Mouse (Mus musculus): ENCODE results near the gene Cpxm2. TPM values are rescaled to one million over a fixed set of nuclear protein-coding genes. Genes with fewer than 3 reads are reported as not detected.

Gene Cpxm2
- polyA plus RNA-seq, 2 experiments, result 0.04 TPM; not detected in 1

DNA sequence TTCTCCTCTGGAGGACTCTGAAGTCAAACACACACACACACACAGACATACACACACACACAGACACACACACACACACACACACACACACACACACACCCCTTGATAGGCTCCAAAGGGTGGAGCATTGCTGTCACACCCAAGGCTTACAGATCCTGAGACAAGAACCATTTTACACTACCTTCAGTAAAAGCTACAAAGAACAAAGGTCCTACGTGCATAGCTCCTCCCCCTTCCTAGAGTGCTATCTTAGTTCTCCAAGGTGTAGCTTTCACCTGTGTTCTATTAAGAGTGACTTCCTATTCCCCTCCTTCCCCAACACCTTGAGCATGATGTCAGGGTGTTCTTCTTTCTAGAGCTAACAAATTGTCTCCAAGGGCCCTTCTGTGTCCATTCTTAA, 78.7 kb downstream of the Cpxm2 start:
- Histone ChIP-seq H3K4me3 (ENCODE audit: insufficient read depth in 1 of 2, low read depth in 2 of 2, low read length in 2 of 2) (no peak overlapping the region), H3K27me3 (ENCODE audit: control insufficient read depth, insufficient read depth, low read length) (no peaks in the 10 kb centered on the region), H3K9me3 (ENCODE audit: control insufficient read depth, low read length) (no peaks in the 10 kb centered on the region), H3K36me3 (replicated peaks; ENCODE audit: control insufficient read depth, insufficient read depth, low read depth) (no peaks in the 10 kb centered on the region), H3K27ac (no peak overlapping the region), H3K9ac (replicated peaks) (no peak overlapping the region), H3K4me1 (replicated peaks; ENCODE audit: control insufficient read depth in 2 of 2, insufficient read depth in 2 of 2, low read length in 1 of 2) (no peaks in the 10 kb centered on the region), H3K4me2 (ENCODE audit: low read depth) (no peak overlapping the region)
- DNase-seq (ENCODE audit: low read depth in 3 of 3, low spot score in 3 of 3) (no peak), ATAC-seq (ENCODE audit: insufficient read depth) (no peak)
- 56% methylated on average over 1 of the region's 1 CpGs for WGBS (ENCODE audit: insufficient replicate concordance)
- TF ChIP-seq EP300 (IDR thresholded peaks at IDR 0.05; ENCODE audit: low read depth) (no peak), CTCF (IDR thresholded peaks at IDR 0.05; ENCODE audit: low read depth) (no peak)

DNA sequence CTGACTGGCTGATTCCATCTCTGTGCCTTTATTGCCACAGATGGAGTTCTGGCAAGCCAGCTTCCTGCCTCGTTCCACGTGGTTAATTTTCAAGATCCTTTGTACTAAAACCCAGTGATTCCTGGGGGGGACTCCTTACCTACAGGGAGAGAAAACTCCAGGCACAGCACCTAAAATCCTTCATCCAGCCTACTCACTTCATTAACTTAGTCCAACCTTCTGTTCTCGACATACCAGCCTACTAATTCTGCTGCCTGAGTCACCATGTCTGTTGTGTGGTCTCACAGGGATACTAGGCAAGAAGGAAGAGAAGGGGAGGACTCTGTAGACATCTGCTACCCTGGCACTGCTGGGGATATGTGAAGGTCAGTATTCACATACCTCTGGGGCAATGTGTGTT, 80.0 kb downstream of the Cpxm2 start:
- Histone ChIP-seq H3K9me3 (ENCODE audit: control insufficient read depth, low read length) (no peaks in the 10 kb centered on the region), H3K9ac (replicated peaks) (no peak overlapping the region), H3K36me3 (replicated peaks; ENCODE audit: control insufficient read depth, insufficient read depth, low read depth) (no peaks in the 10 kb centered on the region), H3K4me1 (replicated peaks; ENCODE audit: control insufficient read depth in 2 of 2, insufficient read depth in 2 of 2, low read length in 1 of 2) (no peaks in the 10 kb centered on the region), H3K4me2 (ENCODE audit: low read depth) (no peak overlapping the region), H3K4me3 (ENCODE audit: insufficient read depth in 1 of 2, low read depth in 2 of 2, low read length in 2 of 2) (no peak overlapping the region), H3K27me3 (ENCODE audit: control insufficient read depth, insufficient read depth, low read length) (no peaks in the 10 kb centered on the region), H3K27ac (no peak overlapping the region)
- TF ChIP-seq CTCF (IDR thresholded peaks at IDR 0.05; ENCODE audit: low read depth), result no peak
- no peak for TF ChIP-seq EP300 (IDR thresholded peaks at IDR 0.05; ENCODE audit: low read depth)
- ATAC-seq (ENCODE audit: insufficient read depth) (no peak), DNase-seq (ENCODE audit: low read depth in 3 of 3, low spot score in 3 of 3) (no peak)
- WGBS (ENCODE audit: insufficient replicate concordance), result 50% methylated on average over 3 of the region's 3 CpGs

DNA sequence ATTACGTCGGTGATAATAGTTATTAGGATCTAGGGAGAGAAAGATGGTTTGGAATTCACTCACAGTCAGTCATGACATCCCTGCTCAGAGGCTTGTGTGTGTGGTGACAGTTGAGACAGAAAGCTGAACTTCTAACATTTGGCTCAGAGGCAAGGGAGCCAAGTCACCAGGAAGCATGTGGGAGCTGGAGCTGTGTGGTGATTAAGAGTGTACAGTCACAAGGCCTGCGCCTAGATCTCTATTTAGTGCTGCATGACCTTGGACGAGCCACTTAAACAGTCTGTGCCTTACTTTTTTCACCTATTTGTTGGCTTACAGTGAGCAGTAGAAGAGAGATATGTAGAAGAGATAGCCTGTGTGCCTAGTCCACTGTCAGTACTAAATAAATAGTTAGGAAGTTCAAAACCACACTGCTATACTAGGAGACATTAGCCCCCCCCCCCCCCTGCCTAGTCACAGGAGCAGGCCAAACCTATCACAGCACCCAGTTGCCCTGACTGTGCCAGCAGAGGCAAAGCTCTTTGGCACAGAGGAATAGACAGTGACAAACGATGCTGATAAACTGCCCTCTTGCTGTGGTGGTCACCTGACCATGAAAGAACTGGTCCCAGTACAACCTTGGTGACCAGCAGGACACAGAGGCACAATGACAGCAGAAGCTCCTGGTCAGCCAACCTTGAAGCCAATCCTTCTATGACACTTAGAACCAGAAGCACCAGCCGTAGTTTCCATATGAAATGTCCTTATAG, 83.5 kb downstream of the Cpxm2 start:
- Histone ChIP-seq H3K9me3 (ENCODE audit: control insufficient read depth, low read length) (no peaks in the 10 kb centered on the region), H3K4me1 (replicated peaks; ENCODE audit: control insufficient read depth in 2 of 2, insufficient read depth in 2 of 2, low read length in 1 of 2) (no peaks in the 10 kb centered on the region), H3K9ac (replicated peaks) (no peak overlapping the region), H3K27me3 (ENCODE audit: control insufficient read depth, insufficient read depth, low read length) (no peaks in the 10 kb centered on the region), H3K27ac (no peak overlapping the region), H3K36me3 (replicated peaks; ENCODE audit: control insufficient read depth, insufficient read depth, low read depth) (no peaks in the 10 kb centered on the region), H3K4me2 (ENCODE audit: low read depth) (no peak overlapping the region), H3K4me3 (ENCODE audit: insufficient read depth in 1 of 2, low read depth in 2 of 2, low read length in 2 of 2) (no peak overlapping the region)
- 61% methylated on average over 6 of the region's 6 CpGs for WGBS (ENCODE audit: insufficient replicate concordance)
- no peak for TF ChIP-seq CTCF (IDR thresholded peaks at IDR 0.05; ENCODE audit: low read depth)
- TF ChIP-seq EP300 (IDR thresholded peaks at IDR 0.05; ENCODE audit: low read depth), result no peak
- DNase-seq (ENCODE audit: low read depth in 3 of 3, low spot score in 3 of 3) (no peak), ATAC-seq (ENCODE audit: insufficient read depth) (no peak)

DNA sequence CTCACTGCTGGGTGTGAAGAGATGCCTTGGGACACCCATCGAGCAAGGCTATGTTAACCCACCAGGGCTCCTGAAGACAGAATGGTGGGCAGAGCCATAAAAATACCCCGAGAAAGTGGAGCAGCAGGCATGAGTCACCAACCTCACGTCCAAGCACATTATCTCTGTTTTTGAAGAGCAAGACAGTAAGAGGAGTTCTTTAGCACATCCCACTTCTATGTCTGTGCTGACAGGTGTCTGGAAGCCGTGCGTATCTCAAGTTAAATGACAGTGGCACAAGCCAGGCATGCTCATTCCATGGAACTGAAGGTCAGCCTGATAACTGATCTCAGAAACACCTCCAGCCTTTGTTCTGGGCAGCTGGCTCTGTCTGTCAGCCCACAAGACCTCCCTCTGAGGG, 86.6 kb downstream of the Cpxm2 start:
- Histone ChIP-seq H3K4me3 (ENCODE audit: insufficient read depth in 1 of 2, low read depth in 2 of 2, low read length in 2 of 2) (no peak overlapping the region), H3K36me3 (replicated peaks; ENCODE audit: control insufficient read depth, insufficient read depth, low read depth) (no peaks in the 10 kb centered on the region), H3K27me3 (ENCODE audit: control insufficient read depth, insufficient read depth, low read length) (no peaks in the 10 kb centered on the region), H3K4me1 (replicated peaks; ENCODE audit: control insufficient read depth in 2 of 2, insufficient read depth in 2 of 2, low read length in 1 of 2) (no peaks in the 10 kb centered on the region), H3K9me3 (ENCODE audit: control insufficient read depth, low read length) (no peaks in the 10 kb centered on the region), H3K9ac (replicated peaks) (no peak overlapping the region), H3K4me2 (ENCODE audit: low read depth) (no peak overlapping the region), H3K27ac (no peak overlapping the region)
- DNase-seq (ENCODE audit: low read depth in 3 of 3, low spot score in 3 of 3) (no peak), ATAC-seq (ENCODE audit: insufficient read depth) (no peak)
- TF ChIP-seq CTCF (IDR thresholded peaks at IDR 0.05; ENCODE audit: low read depth) (no peak), EP300 (IDR thresholded peaks at IDR 0.05; ENCODE audit: low read depth) (no peak)
- 59% methylated on average over 5 of the region's 5 CpGs for WGBS (ENCODE audit: insufficient replicate concordance)

DNA sequence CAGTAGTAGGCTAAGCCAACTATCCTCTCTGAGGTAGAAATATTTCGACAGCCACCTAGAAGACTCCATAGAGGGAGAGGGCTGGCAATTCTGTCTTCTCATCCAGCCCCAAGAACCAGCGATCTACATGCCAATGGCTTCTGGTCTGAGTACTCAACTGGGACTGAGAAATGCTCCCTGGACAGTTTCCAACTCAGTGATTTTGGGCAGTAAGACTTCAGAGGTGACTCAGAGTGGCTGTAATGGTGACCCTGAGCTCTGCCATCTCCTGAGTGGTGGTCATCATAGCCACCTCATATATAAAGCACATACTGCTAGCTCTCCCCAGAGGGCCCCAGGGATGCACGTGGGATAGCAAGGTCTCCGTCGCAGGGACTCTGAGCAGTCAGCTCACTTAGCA, 87.0 kb downstream of the Cpxm2 start:
- DNase-seq (ENCODE audit: low read depth in 3 of 3, low spot score in 3 of 3) (no peak), ATAC-seq (ENCODE audit: insufficient read depth) (no peak)
- no peak overlapping the region for H3K4me2 ChIP-seq (ENCODE audit: low read depth)
- H3K36me3 ChIP-seq (replicated peaks; ENCODE audit: control insufficient read depth, insufficient read depth, low read depth), result no peaks in the 10 kb centered on the region
- no peaks in the 10 kb centered on the region for H3K9me3 ChIP-seq (ENCODE audit: control insufficient read depth, low read length)
- TF ChIP-seq CTCF (IDR thresholded peaks at IDR 0.05; ENCODE audit: low read depth) (no peak), EP300 (IDR thresholded peaks at IDR 0.05; ENCODE audit: low read depth) (no peak)
- H3K4me1 ChIP-seq (replicated peaks; ENCODE audit: control insufficient read depth in 2 of 2, insufficient read depth in 2 of 2, low read length in 1 of 2), result no peaks in the 10 kb centered on the region
- no peak overlapping the region for H3K9ac ChIP-seq (replicated peaks)
- no peaks in the 10 kb centered on the region for H3K27me3 ChIP-seq (ENCODE audit: control insufficient read depth, insufficient read depth, low read length)
- no peak overlapping the region for H3K4me3 ChIP-seq (ENCODE audit: insufficient read depth in 1 of 2, low read depth in 2 of 2, low read length in 2 of 2)
- H3K27ac ChIP-seq, result no peak overlapping the region
- WGBS (ENCODE audit: insufficient replicate concordance), result 58% methylated on average over 5 of the region's 5 CpGs
